Mouse (Mus musculus): ENCODE data around the gene 4931414P19Rik.

The 4931414P19Rik gene

DNA sequence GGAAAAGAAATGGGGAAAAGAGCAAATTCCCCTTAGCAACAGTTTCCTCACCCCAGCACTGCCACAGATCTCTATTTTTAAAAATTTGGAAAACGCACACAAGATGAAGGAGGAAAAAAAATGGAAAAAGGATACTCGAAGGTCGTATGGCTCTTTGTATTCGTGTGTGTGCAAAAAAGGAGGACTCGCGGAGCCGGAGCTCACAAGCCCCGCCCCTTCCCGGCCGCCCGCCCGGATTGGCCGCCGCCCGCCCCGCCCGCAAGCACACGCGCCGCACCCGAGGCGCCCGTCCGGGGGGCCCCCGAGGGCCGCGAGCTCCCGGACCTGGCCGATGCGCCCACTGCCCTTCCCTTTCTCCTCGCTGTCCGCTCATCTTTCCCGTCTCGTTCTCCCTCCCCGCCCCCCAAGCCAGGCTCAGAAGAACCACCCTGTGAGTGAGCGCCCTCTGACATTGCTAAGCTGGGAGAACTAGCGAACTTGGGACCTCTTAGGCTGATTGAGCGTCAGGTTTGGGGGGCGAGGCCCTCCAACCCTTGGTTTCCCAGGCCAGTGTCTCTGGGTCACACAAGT lies at the start of gene 4931414P19Rik:
Gene 4931414P19Rik (minus strand): TSS at position 242 of the 570 bp plus-strand sequence.
- peak; percentile 75 for DNase-seq (ENCODE audit: low spot score)

DNA sequence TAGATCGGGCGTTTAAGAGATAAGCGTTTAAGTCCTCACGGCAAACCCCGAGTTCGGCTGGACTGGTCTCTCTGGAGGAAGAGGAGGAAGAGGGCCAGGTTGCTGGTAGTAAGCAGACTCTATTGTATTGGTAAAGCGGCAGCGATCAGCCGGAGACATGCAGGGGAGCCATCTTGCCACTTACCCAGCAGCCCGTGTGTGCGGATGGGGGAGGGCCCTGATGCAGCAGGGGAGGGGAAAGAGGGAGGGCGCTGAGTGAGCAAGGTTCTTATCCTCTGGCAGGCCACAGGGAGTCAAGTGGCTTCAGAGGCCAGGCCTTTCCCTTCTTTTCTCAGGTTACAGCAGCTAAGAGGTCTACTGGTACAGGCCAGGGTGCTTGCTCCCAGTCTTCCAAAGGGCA lies 47.7 kb upstream of the 4931414P19Rik start:
- DNase-seq (ENCODE audit: low spot score), result peak; percentile 87

DNA sequence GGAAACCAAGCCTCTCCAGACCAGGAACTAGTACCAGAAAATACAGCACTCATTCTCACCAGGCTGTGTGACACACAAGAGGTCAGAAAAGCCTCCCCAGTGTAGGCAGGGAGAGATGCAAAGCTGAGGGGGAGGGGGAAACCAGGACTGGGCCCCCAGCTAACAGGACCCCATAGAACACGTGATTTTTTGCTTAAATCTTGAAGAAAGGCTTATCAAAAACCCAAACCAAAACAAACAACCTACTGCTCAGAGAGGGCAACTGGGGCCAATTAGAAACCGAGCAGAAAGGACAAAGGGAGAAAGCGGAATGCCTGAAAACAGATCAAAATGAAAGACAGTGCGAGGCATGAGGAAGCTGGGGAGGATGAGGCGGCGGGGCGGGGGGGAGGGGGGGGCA lies 47.0 kb upstream of the 4931414P19Rik start:
- DNase-seq (ENCODE audit: low spot score), result no peak

DNA sequence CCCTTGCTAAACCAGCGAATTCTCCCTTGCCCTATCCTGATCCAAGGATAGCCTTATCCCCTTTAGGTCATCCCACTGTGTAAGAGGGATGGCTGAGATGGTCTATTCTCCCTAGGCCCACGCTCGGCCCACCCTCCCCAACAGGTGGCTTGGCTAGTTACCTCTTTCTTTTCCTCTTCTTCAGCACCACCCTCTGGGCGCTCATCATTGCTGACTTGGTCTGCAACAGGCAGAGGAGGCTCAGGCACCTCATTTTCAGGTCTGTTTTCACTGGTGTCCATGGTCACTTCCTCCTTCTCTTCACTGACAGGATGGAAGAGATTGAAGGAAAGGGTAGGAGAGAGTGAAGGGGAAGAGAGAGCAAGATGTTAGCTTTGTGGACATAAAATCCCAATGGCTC lies 45.8 kb upstream of the 4931414P19Rik start:
- DNase-seq (ENCODE audit: low spot score), result no peak

DNA sequence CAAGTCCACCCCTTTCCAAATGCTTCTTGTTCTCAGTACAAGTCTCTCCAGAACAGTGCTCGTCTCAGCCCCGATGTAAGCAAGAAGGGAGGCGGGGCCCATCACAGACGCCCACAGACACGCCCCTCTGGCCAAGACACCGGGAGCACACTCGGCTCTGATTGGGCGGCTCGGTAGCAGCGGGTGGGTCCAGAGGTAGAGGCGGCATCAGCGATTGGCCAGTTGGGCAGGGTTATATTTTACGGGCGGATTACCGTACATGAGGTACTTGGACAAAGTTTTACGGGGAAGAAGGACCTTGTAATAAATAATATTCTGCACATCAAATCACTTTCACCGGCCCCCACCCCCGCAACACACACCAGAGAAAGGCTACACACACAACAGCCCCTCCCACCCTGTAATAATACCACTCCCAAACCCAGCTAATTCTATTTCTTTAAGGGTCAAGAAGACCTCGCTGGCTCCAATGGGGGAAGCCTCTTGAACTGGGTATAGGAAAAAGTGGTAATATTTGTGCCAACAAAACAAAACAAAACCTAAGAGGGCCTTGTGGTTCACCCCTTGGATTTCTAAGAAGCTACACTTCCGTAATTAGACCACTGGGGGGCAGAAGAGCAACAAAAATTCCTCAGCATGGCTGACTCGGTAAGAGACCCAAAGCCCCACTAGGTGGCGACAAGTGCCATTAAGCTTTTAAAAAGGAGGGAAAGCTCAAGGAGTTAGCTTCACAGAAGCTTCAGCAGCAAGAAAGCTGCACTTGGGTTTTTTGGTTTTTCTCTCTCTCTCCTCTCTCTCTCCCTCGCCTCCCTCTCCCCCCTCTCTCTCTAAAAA lies 45.0 kb upstream of the 4931414P19Rik start:
- DNase-seq (ENCODE audit: low spot score), result peak; percentile 57

DNA sequence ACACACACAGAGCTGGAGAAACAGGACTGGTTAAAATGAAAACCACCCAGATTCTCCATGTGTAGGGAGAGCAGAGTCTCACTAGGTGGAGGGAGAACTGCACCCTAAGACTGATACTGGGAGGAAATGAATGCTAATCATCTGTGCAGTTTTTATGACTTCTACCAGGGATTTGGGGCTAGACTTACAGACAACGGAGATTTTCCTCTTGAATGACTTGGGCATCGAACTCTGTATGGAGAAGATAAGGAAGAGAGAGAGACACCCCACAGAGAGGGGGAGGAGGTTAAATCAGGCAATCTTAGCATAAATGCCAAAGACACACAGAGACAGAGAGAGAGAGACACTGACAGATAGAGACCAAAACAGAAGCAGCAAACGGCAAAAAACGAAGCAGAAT lies 42.1 kb upstream of the 4931414P19Rik start:
- no peak for DNase-seq (ENCODE audit: low spot score)

DNA sequence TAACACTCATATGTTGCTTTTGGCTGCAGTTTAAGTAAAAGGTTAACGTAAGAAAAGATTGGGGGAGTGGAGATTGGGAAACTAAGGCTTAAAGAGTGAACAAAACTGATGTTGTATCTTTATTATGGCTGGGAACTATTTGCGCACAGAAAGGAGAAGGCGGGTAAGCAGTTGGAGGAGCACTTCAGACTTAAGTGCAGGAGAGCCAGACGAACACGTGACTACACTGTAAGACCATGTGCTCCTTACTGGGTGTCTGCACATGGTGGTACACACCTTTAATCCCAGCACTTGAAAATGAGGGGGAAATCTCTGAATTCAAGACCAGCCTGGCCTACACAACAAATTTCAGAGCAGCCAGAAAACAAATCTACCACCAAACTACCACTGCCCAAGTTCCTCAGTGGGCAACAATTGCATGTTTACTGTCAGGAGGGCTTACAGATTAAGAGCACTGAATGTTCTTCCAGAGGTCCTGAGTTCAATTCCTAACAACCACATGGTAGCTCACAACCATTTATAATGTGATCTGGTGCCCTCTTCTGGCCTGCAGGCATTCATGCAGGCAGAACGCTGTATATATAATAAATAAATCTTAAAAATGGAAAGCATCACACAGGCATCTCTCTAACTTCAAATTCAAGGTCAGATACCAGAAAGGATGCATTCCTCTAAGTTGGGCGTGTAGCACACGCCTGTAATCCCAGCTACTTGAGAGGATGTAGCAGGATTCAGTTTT lies 41.3 kb upstream of the 4931414P19Rik start:
- no peak for DNase-seq (ENCODE audit: low spot score)

DNA sequence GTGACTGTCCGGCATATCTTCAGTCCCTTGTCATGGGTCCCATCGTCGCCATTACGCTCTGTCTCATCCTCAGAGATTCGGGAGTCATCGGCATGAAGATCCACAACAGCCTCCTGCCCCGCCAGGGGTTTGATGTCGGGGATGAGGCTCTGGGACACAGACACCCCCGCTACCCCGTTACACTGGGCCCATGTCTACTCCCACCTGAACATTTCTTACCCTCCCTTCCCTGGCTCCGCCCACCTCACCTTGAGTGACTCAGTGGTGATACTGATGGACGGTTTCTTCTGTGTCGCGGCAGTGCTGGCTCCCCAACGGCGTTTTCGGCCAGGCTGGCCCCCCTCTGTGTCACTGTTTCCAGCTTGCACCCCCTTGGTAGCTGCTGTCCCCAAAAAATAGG lies 40.7 kb upstream of the 4931414P19Rik start:
- DNase-seq (ENCODE audit: low spot score), result no peak

DNA sequence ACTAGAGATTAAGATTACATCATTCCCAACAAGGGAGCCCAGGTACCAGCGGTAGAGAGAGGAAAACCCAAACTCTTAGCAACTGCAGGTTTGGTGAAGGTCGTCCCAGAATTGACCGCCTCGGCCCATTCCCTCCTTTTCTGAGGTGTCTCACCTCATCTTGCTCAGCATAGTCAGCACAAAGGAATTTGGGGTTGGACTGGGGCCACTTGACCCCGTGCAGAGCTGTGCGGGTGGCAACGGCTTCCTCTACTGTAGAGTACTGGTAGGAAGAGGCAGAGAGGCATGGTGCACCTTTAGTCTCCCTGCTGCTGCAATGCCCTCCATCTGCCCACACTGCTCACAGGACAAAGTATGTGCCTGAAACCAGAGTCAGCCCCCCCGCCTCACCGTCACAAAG lies 38.5 kb upstream of the 4931414P19Rik start:
- no peak for DNase-seq (ENCODE audit: low spot score)

DNA sequence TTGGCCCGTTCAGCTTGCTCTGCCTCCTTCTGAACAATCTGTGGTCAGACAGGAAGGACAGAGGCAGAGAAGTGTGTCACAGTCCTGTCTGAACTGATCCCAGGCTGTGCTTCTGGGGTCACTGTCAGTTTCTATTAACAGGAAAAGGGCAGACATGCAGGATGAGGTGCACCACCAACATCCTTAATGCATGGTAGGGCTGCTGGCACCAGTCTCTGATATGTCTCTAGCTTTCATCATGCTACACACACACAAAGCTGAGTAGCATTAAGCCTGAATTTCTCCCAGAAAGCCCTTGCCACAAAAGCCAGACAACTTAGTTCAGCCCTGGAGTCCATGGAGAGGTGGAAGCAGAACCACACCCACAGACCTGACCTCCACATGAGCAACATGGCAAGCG lies 37.2 kb upstream of the 4931414P19Rik start:
- DNase-seq (ENCODE audit: low spot score), result no peak

DNA sequence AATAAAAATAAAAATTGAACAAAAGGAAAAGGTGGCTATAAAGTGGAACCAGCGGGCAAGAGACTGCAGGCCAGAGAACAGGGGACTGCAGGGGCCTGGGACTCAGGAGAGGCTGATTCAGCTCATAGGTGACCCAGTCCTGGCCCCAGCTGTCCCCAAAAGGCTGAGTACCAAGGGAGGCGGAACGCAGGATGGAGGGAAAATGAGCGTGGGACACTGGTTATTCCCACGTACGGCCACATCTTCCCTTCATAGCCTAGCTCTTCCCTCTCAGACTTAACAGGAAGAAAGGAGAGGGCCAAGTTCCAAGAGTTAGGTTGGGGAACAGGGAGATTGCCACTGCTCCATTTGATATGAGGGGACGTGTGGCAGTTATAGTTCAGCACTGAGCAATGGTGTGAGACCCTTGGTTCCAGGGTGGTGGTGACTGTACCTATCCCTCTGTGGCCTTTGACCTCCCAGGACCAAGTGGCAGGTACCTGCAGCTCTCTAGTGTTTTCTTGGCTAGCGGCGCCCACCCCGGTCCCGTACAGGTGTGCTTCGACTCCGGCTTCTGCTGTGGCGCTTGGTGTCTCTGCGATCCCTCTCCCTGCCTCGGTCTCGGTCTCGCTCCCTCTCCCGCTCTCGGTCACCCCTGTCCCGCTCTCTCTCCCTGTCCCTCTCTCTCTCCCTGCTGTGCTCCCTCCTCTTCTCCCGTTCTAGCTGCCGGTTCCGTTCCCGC lies 36.6 kb upstream of the 4931414P19Rik start:
- no peak for DNase-seq (ENCODE audit: low spot score)

DNA sequence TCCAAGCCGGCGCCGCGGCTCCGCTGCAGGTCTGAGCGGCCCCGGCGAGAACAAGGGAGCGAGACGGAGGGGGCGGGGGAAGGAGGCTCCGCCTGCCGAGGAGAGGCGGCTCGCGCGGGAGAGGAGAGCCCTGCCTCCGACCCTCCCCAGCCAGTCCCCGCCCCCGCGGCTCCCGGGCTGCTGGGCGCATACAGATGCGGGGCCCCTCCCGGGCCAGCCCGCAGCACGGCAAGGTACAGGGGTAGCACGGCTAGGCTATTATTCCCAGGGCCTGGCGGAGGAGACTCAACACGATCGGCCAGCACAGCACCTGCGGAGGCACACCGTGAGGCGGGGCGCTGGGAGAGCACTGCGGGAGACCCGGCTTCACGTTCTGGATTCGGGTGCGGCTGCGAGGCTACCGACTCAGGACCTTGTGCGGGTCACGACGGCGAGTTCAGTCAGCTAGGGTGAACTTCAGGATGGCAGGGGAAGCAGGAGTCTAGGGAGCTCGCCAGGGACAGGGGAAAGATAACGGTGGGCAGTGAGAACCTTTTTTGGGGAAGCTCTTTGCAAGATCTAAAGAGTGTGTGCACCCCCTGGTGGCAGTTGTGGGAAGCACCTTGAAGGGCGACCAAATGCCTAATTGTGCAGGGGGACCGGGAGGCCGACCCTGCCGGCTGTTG lies 35.6 kb upstream of the 4931414P19Rik start, which contains the start of gene Cdh24:
Gene Cdh24 (minus strand): TSS at position 60 of the 665 bp plus-strand sequence.
- peak; percentile 89 for DNase-seq (ENCODE audit: low spot score)

DNA sequence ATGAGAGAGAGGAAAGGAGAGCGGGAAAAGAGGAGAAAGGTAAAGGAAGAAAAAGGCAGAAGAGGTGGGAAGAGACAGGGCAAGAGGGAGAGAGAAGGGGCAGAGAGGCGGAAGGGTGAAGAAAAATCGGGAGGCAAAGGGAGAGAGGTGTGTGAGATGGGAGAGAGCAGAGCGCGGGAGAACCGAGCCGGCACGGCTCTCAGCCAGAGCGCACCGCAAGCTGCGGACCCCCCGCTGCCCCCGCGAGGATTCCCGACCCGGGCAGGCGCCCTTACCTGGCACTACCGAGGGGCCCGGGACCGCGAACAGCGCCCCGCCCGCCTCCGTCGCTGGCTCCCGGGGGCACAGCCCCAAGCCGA lies 35.1 kb upstream of the 4931414P19Rik start, which contains the start of gene Gm17606:
Gene Gm17606 (plus strand): TSS at position 7 of the 359 bp plus-strand sequence.
- DNase-seq (ENCODE audit: low spot score), result no peak

DNA sequence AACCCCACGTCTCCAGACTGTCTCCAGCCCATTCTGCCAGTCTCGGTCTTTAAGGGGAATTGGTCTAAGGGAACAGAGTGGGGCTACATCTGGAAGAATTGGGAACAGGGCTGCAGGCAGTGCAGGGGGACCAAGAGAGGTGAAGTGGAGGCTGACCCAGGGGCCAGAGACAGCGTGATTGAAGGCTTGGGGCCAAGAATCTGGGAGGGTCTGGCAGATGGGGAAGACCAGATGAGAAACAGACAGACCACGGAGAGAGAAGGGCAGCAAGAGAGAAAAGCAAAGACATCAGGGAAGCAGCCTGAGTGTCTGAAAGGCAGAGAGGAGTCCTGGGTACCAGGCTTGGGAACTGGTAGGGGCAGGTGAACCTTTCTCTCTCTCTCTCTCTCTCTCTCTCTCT lies 34.3 kb upstream of the 4931414P19Rik start:
- no peak for DNase-seq (ENCODE audit: low spot score)

DNA sequence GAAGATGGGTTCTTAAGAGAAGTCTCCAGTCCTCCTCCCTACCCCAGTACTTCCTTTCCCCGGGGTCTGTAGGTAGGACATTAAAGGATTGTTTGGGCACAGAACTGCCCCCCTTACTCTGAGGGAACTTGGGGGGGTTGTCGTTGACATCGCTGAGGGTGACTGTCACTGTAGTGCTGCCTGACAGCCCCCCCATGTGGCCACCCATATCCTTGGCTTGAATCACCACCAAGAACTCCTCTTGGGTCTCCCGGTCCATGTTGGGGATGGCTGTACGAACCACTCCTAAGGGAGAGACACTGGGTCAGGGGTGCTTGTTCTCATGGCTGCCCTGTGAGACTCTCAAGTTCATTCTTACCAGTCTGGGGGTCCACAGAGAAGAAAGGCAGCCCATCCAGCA lies 32.4 kb upstream of the 4931414P19Rik start:
- no peak for DNase-seq (ENCODE audit: low spot score)

DNA sequence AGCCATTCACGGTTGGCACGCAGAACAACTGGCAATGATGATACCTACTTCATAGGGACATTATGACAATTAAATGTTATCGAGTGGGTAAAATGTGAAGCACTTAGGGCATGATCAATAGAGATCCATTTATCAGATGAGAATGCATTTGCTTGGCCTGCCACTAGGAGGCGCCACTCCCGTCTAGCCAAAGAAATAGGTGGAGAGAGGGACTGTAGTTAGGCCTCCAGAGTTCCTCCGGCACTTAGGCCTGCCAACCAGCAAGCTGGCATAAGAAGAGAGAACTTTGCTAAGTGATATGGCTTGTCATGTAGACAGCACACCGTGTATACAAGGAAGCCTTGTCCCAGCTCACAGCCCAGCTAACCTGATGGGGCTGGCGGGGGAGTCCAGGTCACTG lies 31.2 kb upstream of the 4931414P19Rik start:
- DNase-seq (ENCODE audit: low spot score), result no peak

DNA sequence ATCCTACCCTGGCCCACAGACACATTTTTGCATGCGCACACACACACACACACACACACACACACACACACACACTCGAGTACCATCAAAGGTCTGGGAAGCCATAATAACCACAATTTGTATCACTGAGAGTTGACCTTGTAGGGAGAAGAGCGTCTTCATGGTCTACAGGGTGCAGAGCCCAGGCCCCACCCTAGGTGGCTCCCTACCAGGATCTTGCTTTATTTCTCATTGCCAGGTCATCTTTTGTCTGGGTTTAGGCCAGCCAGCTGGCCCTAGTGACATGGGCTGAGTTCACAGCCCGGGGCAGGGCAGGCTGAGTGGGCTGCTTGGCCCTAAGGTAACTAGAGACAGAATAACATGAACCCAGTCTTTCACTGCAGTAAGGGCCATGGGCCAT lies 28.4 kb upstream of the 4931414P19Rik start:
- DNase-seq (ENCODE audit: low spot score), result no peak

DNA sequence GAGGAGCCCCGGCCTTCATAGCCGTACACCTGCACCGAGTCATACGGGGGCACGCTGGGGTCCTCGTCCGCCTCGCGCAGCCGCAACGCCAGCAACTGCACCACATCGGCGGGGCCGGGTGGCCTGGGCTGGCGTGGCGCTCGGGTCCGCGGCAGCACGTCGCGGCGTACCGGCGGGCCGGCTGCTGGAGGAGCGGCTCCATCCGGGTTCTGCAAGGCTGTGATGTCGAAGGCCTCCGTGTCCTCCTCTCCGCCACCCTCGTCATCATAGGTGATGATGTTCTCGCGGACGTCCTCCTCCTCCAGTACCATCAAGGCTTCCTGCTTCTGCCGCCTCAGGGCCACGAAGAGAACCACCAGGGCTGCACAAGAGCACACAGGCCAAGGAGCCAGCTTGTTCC lies 26.5 kb upstream of the 4931414P19Rik start:
- DNase-seq (ENCODE audit: low spot score), result no peak

DNA sequence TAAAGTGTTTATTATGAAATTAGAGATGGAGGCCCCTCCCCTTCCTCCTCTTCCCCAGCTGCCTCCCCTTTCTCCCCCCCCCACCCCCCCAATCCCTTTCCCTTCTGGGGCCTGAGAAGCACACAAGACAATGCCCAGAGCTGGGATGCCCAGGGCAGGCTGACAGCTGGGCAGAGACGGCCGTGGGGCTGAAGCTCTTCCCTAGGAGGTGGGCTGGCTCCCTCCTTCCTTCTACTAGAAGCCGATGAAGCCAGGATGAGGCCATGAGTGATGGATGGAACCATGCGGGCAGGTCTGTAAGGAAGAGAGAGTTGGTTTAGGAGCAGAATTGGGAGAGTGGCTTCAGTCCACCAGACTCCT lies 25.4 kb upstream of the 4931414P19Rik start:
- DNase-seq (ENCODE audit: low spot score), result no peak

DNA sequence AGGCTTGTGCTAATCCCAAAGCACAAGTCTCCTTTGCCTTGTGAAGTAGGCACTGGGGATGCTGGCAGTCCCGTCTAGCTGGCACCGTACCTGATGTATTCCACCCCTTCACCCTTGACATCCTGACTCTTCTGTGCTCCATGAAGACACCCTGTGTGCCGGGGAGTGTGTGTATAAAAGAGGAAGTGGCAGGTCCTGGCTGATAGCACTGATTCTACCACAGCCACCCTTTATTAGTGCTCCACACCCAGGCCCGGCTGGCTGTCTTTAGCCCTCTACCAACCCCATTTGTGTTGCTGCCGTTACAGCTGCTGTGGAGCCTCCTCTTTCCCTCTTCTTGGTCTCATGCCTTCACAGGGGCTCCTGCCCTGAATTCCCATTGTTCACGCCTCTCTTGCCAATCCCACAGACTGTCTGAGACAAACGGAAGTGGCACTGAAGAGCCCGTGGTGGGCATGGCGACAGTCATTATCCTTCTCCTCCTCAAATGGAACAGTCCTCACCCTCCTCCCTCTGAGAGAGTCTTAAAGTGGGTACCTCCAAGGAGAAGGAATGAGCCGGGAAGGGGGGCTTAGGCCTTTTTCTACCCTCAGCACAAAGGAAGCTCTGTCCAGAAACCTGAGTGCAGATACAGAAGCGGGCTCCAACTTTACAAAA lies 24.9 kb upstream of the 4931414P19Rik start:
- DNase-seq (ENCODE audit: low spot score), result no peak

DNA sequence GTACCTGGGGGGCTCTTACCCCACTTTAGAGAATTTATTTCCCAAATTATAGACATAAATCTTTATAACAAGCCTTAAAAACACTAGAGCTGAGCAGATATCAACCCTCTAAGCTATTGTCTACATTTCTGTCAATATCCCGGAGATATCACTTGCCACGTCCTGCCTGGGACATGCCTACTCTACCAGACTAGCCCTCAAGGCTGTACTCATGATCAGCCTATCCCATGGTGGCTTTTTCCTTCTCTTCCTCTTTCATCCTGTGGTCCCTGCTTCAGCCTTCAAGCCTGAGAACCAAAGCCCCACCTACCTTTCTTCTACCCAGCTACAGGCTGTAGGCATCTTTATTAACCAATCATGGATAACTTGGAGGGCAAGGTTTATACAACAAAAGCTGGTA lies 24.0 kb upstream of the 4931414P19Rik start:
- DNase-seq (ENCODE audit: low spot score), result no peak
